Mouse (Mus musculus): ENCODE results near the gene Dennd1b. TPM values are rescaled to one million over a fixed set of nuclear protein-coding genes. Genes with fewer than 3 reads are reported as not detected.

Gene Dennd1b
- polyA plus RNA-seq, 1 experiment from 2014 or later: 18.3 TPM

DNA sequence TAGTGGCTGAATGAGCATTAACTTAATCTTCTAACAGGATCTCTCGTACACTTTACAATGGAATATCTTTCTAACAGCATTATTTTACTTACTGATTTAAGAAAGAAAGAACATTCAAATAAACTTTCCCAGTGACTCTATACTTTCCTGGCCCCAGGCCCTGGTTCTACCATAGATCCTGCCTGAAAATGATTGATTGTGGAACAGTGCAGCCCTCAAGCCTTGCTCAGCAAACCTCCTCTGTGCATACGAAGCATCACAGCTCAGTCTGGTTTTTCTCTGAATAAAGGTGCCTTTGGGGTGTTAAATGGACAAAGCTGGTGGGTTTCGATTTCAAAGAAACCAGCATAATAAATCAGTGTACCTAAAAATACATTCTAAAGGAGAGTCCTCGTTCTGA lies 260.6 kb downstream of the Dennd1b start:
- no peak overlapping the region for H3K27ac ChIP-seq (ENCODE audit: low read depth, low read length)
- 67% methylated on average over 4 of the region's 4 CpGs for WGBS

DNA sequence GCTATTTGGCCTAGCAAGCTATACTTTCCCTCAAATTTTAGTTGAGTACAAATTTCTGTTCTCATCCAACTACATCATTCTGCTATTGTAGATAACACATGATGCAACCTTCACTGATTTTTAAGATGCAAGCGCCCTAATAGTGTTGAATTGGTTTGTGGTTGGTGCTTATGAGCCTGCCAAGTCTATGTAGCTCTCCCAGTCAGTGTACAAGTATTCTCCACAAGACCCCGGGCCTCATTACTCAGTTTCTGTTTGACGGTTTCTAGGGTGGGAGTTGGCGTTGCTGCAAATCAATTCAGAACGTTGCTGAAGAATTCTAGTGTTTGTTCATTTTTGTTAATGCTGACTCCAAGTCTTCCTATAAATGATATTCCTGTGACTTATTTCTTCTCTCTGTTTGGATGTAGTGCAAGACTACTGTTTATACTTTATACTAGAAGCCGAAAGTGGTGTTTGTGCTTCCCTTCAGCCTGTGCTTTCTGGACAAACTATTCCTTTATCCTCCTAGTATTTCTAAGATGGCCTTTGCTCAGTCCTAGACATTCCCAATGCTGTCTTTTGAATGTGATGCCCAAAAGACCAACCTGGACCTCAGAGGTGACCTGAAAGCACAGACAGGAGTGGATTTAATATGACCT lies 261.2 kb downstream of the Dennd1b start:
- Histone ChIP-seq H3K9ac (ENCODE audit: low read depth, low read length) (no peak overlapping the region), H3K9me3 (ENCODE audit: control insufficient read depth) (no peaks in the 10 kb centered on the region), H3K4me3 (ENCODE audit: low read depth, low read length) (no peak overlapping the region), H3K4me1 (replicated peaks; ENCODE audit: control insufficient read depth, insufficient read depth, low read length) (no peaks in the 10 kb centered on the region), H3K36me3 (ENCODE audit: control insufficient read depth, insufficient read depth) (no peaks in the 10 kb centered on the region), H3K27ac (ENCODE audit: low read depth, low read length) (no peak overlapping the region), H3K27me3 (replicated peaks; ENCODE audit: control insufficient read depth, insufficient read depth, low read length) (no peaks in the 10 kb centered on the region), H3K4me2 (replicated peaks; ENCODE audit: low read depth) (no peak overlapping the region)
- no peak for TF ChIP-seq CTCF (IDR thresholded peaks at IDR 0.05; ENCODE audit: low read depth)
- no peak for ATAC-seq
- 47% methylated on average over 6 of the region's 6 CpGs for WGBS

More for the DNA sequence above, 260.6 kb downstream of the Dennd1b start:
- Histone ChIP-seq H3K27me3 (replicated peaks; ENCODE audit: control insufficient read depth, insufficient read depth, low read length) (no peaks in the 10 kb centered on the region), H3K36me3 (ENCODE audit: control insufficient read depth, insufficient read depth) (no peaks in the 10 kb centered on the region), H3K4me2 (replicated peaks; ENCODE audit: low read depth) (no peak overlapping the region), H3K9me3 (ENCODE audit: control insufficient read depth) (no peaks in the 10 kb centered on the region), H3K9ac (ENCODE audit: low read depth, low read length) (no peak overlapping the region), H3K4me3 (ENCODE audit: low read depth, low read length) (no peak overlapping the region), H3K4me1 (replicated peaks; ENCODE audit: control insufficient read depth, insufficient read depth, low read length) (no peaks in the 10 kb centered on the region)
- TF ChIP-seq CTCF (IDR thresholded peaks at IDR 0.05; ENCODE audit: low read depth): no peak
- no peak for ATAC-seq

Other genes with a start within 250 kb of the Dennd1b start
- gene Lhx9, start 114.9 kb upstream of the Dennd1b start, polyA plus RNA-seq (2015; fragmentation: Nextera tagmentation; extraction: Ambion mirVana): not detected in 2 replicates
- 38.0 TPM in 2 replicates for gene 2310009B15Rik, start 106.6 kb upstream of the Dennd1b start, polyA plus RNA-seq (2015; fragmentation: Nextera tagmentation; extraction: Ambion mirVana)